Mouse (Mus musculus) spleen, postnatal 14 days (tissue): ENCODE data around the gene Tfb2m.
A peak's percentile ranks its signal among the peaks of the same experiment; 100 is the strongest.

Experiments used
- DNase-seq, 2 experiments: peaks; one replicate each; pipeline ENCODE4 v3.0.0; 2021 to 2022; ENCODE audit warnings: low spot score in 2 of 2

The Tfb2m gene

GRCm38 (mm10) chr1:179545768-179546550 is at the start of gene Tfb2m, which contains the start of gene Cnst:
Gene Tfb2m (minus strand): TSS chr1:179546267.
Gene Cnst (plus strand): TSS chr1:179546370.
- peak; percentile 97 to 99 for DNase-seq

DNA sequence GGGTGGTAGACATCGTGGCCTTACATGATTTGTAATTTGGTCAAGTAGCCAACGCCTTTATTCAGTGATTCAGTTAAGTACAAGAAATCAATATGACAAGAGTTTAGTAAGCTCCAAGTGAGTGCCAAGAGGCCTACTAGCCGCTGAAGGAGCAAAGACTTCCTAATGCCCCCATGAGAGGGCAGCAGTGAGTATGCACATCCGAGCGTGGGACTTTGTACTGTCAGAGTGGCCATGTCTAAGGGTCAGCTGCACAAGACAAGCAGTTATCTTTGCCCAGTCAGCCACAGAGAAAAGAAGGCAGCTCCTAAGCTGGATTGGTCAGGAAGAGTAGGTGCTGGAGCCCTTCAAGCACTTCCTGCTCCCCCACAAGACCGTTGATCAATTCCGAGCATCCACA is 46.9 kb upstream of the Tfb2m start:
- DNase-seq: no peak

- DNase-seq: no peak
Measured at GRCm38 (mm10) chr1:179592143-179592542, 46.1 kb upstream of the Tfb2m start.

GRCm38 (mm10) chr1:179591639-179592038 is 45.6 kb upstream of the Tfb2m start:
- no peak for DNase-seq

GRCm38 (mm10) chr1:179588230-179588629 is 42.2 kb upstream of the Tfb2m start:
- no peak for DNase-seq

- no peak for DNase-seq
Measured at GRCm38 (mm10) chr1:179586430-179587095, 40.5 kb upstream of the Tfb2m start.

- no peak for DNase-seq
Measured at GRCm38 (mm10) chr1:179585646-179586045, 39.6 kb upstream of the Tfb2m start.

DNA sequence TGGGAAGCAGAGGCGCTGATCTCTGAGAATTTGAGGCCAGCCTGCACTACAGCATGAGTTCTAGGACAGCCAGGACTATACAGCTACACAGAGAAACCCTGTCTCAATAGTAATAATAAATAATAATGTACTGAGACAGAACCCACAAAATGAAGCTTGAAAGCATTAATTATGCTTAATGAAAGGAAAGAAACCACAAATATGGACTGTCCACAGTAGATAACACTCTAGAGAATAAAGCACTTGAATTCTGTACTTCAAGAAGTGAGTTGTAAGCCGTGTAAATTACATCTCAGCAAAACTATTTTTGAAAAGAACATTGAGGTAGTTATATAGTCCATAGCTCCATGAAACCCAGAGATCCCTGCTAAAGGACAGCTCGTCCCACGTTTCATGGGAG is 38.2 kb upstream of the Tfb2m start:
- no peak for DNase-seq

- no peak for DNase-seq
Measured at GRCm38 (mm10) chr1:179583090-179583489, 37.0 kb upstream of the Tfb2m start.

DNA sequence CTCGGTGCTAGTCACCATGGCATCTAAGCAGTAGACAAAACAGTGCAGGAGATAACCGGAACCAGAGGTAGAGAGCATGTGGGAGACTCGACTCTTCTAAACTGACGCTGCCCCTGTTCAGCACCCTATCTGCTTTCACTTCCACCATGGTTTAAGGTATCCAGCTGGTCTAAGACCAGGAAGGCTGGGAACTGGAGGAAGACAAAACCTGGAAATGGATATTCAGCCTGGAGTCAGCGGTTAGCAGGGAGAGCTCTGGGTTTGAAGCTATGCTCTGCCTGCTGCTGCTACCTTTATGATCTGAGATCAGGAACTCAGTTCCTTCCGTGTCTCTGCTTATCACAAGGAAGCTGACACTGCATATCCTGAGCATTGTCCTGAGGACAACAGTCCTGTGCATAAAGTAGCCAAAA is 36.0 kb upstream of the Tfb2m start:
- no peak for DNase-seq

GRCm38 (mm10) chr1:179581422-179581821 is 35.4 kb upstream of the Tfb2m start:
- no peak for DNase-seq

GRCm38 (mm10) chr1:179580200-179580599 is 34.1 kb upstream of the Tfb2m start:
- no peak for DNase-seq

DNA sequence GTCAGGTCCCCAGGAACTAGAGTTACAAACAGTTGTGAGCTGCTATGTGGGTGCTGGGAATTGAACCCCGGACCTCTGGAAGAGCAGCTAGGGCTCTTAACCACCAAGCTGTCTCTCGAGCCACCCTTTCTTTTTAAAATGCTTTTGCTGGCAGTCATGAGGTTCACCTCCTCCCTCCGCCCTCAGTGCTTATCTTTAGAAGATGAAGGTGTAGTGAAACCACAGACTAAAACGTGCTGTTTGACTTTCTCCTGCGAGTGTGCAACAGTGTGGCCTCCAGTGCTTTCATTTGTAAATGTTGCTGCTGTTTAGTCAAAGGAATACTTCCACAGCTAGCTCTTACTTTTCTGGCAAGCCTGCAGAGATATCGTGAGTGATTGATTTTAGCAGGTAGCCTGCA is 32.6 kb upstream of the Tfb2m start:
- DNase-seq: no peak

GRCm38 (mm10) chr1:179573650-179574206 is 27.7 kb upstream of the Tfb2m start:
- no peak for DNase-seq

DNA sequence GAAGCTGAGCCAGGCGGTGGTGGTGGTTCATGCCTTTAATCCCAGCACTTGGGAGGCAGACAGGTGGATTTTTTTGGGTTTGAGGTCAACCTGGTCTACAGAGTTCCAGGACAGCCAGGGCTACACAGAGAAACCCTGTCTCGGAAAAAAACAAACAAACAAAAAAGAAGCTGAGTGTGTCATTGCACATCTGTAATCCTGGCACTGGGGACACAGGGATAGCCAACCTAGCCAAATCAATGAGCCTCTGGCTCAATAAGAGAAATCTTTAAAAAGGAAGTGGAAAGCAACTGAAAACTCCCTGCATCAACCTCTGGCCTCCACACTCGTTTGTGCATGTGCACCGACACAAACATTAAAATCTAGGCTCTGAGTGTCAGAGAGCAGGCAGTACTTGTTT is 25.6 kb upstream of the Tfb2m start:
- no peak for DNase-seq

DNA sequence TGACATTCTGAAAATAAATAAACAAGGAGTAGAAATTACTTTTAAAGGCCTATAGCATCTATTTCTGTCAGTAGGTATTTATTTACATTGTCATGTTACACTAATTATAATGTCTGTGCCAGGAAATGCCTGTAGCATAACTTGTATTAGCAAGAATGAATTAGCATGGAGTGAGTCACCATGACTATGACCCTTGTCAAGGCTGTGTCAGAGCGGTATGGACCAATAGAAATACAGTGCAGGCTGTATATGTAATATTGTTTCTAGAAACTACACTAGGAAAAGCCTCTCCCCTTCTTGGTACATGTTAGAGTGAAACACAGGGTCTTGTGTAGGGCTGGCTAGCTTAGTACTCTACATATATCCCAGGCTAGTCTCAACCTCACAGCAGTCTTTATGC is 24.4 kb upstream of the Tfb2m start:
- DNase-seq: no peak

- DNase-seq: no peak
Measured at GRCm38 (mm10) chr1:179568690-179569398, 22.8 kb upstream of the Tfb2m start.

DNA sequence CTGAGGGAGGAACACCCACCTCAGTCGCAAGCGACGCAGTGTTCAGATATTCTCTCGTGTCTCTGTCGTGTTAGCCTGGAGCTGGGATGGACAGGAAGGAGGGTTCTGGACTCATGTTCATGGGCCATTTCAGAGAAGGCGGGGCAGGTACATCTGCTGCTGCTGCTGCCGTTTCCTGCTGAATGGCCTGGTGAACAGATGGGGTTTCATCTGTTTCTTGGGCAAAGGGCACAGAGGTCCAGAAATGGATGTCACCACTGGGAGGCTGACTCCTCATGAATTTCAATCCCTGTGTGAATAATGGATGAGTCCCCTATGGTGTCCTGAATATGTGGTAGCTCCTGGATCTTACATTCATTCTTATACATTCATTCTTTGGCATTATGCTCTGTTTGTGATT is 21.5 kb upstream of the Tfb2m start:
- no peak for DNase-seq

DNA sequence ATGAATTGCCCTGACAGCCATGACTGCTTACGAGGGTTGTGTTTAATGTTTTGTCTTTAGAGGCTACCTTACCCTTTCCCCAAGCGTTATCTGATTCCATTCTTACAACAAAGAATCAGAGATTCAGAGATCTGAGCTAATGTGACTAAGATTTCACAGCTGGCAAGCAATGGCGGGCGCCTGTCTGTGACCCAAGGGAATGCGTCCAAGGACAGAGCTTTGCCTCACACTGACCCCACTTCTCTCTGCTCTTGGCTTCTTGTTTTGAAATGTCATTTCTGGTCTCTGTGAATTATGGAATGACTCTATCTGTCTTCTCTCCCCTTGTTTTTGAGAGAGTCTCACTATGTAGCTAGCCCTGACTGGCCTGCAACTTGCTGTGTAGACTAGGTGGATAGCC is 17.9 kb upstream of the Tfb2m start:
- DNase-seq: no peak

DNA sequence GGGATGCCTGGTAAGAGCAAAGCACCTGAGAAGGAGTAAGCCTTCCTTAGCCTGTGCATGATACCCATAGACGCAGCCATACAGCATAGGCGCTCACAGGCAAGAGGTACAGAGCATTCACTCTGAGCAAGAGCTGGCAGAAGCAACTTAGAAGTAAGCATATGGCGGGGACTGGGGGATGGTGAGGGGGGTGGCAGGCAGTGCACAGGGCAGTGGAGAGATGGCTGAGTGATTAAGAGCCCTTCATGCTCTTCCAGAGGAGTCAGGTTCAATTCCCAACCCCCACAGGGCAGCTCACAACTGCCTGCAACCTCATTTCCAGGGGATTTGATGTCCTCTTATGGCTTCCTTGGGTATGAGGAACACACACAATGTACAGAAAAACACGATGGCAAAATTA is 17.1 kb upstream of the Tfb2m start:
- DNase-seq: no peak

DNA sequence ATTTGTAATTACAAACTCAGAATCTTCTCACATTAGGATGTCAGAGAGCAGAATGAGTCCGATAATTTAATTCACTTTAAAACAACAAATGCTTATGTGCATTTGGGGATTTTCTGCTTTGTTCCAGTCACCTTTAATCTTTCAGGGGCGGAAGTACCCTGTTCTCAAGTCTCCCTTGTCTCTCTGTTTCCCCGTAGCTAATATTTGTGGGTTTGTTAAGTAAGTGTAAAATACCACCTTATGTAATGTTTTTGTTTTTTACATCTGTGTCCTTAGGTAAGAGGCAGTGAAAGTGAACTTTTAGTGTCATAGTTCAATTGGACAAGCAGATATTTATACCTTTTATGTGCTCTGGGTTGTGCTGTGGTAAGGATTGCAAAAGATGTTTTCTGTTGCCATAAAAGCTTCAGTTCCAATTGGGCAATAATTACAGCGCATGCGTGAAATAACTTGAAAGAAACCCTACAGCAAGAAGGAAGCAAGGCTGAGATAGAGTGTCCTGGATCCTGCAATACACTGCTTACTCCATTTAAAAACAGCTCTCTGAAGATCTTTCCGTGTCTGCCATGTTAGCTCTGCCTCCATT is 14.9 kb upstream of the Tfb2m start:
- DNase-seq: no peak
